Mouse (Mus musculus) Muller cell, postnatal 12 days (primary cell): Measurements from ENCODE around the gene Kansl3.
A peak's percentile ranks its signal among the peaks of the same experiment; 100 is the strongest.

Experiments used
- DNase-seq: peaks from one replicate; pipeline ENCODE4 v3.0.0-alpha.2; 2015; ENCODE audit errors: inconsistent ontology term

The Kansl3 gene

DNA sequence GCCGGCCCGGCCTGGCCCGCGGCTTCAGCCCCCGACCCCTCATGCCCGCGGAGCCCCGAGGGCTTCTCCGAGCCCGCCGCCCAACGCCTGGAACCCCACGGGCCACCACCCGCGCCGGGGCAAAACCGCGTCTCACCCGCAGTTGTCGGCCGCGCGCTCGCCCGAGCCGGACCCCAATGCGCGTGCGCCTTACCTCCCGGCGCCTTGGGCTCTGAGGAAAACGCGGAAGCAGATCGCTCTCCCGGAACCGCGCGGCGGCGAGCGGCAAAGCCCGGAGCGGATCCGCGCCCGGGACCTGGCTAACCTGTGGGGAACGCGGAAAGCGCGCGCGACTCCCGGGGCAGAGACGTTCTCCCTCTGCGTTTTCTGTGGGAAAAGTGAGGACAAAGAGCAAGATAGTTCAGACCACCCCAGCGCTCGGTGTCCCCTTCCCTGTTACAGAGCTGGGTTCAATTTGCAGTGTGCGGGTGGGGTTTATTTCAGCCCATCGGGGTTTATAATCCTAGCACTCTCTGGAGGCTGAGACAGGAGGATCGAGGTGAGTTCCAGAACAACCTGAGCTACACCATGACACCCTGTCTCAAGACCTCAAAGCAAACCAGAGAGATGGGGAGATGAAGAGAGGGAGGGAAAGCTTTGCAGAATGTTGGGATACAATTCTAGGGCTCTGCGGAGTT, at the start of gene Kansl3:
Gene Kansl3, minus strand, starts transcription at position 213 of the 677 bp plus-strand sequence.
- DNase-seq = peak; percentile 94

DNA sequence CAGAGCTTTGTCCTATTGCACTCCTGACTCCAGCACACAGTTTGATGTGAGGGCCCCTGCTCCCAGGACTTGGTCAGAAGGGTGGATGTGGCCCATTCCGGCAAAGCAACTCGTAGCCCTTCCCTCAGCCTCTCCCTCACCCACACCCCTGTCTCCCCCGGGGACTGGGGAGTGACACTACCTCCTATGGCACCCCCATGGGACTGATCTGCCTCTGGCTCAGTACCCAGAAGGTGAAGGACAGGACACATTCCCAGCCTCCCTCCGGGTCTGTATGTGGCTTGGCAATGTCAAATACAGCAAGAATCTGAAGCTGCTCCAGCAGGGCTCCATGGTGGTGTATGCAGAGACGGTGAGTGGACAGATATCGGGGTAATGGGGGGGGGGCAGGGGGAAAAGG, 35.5 kb upstream of the Kansl3 start:
- no peak for DNase-seq

DNA sequence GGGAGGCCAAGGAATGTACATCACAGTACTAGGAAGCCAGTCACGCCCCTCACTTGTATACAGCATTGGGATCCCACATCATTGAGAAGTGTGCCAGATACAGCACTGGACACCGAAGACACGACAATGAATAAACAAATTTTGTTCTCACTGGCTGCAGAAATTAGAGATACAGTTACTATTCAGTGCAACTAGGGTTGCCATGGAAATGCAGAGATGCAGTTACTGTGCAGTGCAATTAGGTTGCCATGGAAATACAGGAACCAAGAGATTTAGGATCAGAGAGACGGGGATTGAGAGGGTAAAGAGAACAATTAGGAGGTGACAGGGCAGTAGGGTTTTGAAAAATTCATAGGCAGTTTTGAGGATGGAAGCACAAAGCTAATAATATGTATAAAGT, 32.5 kb upstream of the Kansl3 start:
- no peak for DNase-seq

DNA sequence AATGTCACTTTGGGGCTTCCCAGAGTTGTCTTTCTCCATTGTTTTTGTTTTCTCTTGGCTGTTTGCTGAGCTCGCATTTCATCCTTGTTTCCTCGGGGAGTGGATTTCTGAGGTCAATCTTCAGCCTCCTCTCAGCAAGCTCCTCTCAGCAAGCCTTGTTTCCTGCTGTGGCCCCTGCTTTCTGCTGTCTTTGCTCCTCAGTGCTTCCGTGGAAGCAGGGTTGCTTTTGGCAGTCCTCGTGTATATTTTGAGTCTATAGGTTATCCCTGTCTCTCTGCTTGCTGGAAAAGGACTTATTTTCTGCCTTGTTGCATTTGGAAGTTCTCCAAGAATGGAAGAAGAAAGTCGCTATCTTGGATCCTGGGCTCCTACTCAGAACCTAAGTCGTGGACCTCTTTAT, 28.1 kb upstream of the Kansl3 start:
- DNase-seq = no peak

DNA sequence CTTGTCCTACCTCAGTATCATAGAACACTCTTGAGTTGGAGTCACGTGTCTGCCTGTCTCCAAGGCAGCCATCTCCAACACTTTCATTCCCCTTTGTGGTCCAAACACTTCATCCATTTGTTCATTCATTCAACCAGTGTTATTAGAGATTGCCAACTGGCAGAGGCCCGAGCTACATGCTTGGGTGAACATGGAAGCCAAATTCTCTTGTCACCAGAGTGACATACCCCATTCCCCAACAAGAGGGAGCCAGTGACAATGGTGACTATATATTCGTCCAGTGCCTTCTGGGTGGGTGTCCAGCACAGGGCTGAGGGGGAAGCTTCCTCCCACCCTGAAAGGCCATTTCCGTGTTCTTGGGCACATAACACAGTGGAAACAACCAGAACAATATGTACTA, 10.6 kb upstream of the Kansl3 start:
- DNase-seq = peak; percentile 88

DNA sequence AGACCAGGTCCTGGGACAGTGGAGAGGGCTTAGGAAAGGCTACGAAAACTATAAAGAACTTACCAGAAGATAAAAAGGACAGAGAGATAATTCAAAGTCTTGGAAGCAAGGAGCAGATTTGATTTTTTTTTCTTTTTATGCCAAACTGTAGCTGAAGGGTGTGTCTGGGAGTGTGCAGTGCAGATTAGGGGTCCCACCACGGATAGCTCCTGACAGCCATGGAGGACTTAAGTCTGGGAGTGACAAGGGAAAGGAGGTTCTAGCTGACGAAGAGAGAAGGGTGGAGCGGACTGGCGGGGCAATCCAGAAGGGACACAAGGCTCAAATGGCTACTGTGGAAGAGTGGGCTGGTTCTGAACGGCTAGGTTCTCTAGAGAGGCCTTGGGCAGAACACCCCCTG, 9.9 kb upstream of the Kansl3 start:
- no peak for DNase-seq

DNA sequence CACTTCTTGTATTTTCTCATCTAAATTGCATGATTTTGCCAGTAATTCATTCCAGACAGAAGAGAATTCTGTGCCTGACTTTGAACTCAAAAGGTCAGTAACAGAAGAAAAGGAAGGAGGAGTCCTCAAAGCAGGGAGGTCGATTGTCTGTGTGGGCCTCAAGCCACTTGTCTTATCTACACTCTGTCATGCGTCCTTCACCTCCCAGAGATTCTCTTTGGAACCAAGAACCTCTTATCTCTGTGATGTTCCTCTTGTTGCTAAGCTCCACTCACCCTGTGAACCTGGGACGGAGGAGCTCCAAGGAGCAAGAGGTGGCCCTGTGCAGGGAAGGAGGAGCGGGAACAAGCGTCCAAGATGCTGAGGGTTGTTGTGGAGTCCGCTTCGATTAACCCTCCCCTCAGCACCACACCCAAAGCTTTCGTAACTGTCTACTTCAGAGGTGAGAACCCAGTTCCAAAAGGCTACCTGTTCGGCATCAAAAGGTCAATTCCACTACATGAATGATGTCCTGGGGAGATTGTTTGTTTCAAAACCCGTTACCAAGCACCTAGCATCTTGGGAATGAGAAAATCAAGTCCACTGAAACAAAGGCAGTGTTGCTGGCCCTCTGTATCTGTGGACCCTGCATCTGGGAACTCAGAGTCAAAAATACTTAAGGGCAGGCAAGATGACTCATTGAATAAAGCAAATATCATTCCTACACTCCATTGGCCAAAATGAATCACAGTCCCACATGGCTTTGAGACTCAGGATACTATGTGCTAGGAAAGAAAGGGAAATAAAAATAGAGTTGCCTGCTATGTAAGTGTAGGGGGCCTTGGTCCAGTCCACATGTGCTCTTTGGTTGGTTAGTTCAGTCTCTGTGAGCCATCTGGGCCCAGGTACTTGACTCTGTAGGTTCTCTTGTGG, 3.2 kb upstream of the Kansl3 start, which contains the start of gene Fer1l5:
Gene Fer1l5, plus strand, starts transcription at position 358 of the 912 bp plus-strand sequence.
- DNase-seq = no peak

DNA sequence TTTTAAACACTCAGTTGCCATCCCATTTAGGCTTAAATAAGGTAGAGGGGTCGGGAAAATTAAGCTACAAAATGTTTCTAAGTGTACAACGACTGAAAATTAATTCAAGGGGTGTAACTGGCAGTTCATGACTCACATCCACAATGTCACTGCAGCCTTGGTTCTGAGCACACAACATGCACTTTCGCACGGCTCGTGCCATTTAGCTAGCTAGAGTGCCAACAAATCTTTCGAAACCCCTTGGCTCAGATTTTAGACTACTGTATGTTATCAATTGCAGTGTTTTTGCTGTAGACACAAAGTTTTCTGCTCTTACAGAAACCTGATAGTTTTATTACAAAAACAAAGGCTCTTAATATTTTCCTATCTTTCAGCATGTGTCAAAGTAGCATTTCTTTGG, 1.9 kb upstream of the Kansl3 start:
- no peak for DNase-seq

DNA sequence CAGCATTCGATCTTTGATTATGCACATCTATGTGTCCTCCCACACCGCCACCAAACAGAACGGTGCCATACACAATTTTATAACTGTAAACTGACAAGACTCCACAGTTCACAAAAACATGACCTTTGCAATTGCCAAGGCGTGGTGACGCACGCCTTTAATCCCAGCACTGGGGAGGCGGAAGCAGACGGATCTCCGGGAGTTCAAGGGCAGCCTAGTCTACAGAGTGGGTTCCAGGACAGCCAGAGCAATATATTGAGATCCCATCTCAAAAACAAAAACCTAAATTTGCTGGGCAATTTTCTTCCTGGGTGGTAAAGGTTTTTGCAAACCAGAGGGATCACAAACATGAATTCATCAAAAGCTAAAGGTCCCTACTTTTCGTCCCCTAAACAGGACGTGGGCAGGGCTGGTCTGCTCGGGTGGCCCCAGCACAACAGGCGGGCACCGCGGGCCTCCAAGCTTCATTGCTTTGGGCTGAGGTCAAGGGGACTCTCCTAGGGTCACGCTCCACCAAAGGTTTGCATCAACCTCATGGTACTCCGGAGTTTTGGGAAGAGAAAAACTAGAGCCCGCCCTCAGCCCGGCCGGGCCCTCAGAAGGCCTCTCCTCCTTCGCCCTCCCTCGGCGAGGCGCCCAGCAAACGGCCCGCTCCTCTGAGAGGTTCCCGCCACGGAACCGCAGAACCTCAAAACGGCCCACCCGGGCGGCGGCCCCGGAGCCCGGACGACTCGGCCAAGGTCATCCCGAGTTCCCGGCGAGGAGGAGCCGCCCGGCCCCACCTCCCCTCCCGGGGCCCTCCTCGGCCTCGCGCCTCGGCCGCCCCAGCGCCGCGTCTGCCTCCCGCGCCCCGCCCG, 641 bp downstream of the Kansl3 start:
- peak; percentile 43 for DNase-seq

DNA sequence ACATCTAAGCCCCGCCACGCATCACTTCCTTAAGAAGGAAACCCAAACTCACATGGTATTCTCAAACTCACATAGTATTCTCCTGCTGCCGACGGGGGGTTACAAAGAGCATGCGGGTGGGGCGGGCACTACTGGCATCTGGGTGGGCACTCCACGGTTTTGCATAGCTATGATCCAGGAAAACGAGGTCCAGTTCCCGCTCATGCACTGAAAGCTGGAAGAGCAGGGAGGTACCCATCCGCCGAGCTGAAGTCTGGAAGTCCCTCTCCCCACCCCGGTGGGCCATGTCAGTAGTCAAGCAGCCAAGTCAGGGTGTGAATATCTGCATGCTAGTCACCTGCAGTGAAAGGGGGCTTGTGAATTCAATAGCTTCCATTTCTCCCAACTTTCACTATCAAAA, 1.3 kb downstream of the Kansl3 start:
- DNase-seq = peak; percentile 18

DNA sequence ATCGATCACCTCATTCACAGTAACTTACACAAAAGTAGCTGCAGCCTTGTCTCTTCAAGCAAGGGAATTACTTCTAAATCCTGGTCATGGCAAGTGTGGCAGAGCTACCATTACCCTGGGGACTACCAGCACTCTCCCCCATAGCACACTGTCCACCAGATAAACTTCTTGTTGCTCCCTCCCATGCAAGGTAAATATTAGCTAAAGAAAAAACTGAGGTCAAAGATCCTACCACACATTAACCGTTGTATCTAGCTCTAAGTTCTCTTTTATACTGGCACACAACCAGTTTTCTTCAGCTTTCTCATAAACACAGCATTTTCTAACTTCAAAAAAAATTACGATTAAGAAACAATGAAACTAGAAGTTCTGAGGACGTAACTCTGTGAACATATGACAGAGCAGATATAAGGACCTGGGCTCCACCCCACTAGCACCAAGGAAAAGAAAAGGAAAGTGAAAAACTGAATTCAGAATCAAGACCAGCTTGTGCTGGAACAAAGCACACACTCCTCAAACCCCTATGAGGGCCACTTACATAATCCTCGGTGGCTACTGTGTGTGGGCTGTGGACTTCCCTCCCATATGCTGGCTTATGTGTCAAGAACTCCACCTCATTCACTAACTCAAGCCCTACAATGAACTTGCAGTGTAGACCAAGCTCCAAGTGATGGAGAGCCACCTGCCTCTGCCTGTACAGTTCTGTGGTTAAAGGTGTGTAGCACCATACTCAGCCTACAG, 11.9 kb downstream of the Kansl3 start:
- DNase-seq = no peak

DNA sequence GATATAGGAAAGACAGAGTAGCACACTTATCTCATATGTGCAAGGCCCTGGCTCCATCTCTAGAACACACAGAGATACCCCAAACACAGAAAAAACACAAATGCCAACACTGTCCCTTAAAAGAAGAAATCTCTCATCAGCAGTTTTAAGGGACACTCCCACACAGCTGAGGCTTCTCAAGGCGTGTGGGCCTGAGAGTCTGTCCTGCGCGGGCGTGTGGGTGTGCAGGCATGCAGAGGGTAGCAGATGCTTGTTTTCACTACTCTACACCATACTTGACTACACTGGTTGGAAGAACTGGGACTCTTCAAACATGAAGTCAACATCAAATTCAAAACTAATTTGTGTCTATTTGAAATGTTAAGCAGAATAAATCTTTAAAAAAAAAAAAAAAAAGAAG, 16.6 kb downstream of the Kansl3 start:
- no peak for DNase-seq

DNA sequence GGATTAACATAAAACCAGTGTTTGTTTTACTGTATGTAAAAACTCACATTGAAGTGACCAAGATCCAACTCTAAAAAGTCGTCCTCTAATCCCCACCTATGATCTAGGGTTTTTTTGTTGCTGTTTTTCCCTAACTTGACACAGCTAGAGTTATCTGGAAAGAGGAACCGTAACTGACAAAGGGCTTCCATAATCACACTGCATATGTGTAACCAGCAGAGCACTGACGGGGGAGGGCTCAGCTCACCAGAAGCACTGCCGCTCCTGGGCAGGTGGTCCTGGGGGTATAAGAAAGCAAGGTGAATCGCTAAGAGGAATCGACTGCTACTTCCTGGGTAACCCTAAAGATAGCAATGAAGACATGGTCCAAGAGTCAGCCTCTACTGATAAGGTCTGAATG, 26.4 kb downstream of the Kansl3 start:
- DNase-seq = no peak

DNA sequence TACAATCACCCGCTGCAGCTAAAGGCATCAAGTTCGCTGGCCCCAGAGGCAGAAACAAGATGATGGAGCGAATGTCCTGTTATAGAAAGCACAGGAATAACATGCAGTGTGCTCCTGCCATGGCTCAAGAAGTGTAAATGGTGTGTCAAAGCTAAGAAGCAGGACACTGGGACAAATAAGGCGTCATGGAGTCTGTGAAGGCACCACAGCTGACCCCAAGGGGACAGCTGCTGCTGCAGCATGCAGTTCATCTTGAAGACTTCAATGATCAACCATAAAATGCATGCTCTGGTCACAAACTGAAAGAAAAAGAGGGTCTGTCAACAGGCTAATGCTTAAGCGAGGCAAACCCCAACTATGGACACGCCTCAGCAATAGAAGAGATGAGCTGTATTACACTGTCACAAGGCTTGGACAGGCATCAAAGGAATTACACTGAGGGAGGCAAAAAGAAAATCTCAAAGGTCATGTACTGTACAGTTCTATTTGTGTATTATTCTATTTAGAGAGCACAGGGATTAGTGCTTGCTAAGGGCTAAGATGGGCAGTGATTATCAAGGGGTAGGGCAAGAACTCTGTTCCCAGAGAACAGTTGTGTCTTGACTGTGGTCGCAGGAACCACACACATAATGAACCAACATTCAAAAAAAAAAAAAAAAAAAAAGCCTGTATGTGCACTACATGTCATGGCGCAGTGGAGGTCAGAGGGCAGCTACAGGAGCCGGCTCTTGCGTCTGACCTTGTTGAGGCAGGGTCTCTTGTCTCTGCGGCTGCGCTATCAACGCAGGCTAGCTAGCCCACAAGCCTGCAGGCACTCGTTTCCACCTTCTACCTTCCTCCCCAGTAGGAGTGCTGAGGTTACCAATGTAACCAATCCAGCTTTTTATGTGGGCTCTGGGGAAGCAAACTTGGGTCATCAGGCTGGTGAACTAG, 35.8 kb downstream of the Kansl3 start:
- DNase-seq = no peak

DNA sequence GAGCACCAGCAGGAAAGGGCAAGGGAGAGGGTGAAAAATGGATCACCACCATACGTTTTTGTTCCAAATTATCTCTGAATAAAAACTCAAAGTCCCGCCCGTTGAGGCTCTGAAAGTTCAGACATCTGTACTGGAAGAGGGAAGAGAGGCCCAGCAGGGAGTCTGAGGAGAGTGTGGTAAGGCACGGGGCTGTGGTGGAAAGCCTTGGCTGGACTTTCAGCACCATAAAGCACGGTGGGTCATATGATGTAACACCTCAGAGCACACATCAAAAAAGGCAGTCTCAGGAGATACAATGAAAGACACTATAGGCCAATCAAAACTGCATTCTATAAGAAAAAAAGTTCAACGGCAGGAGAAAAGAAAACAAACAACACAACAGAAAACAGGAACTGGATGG, 37.2 kb downstream of the Kansl3 start:
- DNase-seq = no peak

DNA sequence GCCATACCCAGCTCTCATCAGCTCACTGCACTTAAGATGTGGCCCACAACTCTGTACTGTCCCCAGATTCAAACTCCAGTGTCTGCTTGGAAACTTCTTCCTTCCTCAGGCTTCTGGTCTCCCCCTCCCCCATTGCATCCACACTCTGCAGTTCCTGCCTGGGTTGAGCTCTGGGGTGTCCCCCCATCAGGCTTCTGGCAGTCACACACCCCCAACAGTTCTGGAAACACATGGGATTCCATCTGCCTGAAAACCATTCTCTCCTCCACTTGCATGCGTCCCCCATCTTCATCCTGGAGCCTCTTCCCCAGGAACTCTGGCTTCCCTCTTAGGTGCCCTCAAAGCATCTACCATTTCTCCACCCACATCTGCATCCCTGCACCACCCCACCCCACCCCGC, 42.2 kb downstream of the Kansl3 start:
- DNase-seq = no peak

DNA sequence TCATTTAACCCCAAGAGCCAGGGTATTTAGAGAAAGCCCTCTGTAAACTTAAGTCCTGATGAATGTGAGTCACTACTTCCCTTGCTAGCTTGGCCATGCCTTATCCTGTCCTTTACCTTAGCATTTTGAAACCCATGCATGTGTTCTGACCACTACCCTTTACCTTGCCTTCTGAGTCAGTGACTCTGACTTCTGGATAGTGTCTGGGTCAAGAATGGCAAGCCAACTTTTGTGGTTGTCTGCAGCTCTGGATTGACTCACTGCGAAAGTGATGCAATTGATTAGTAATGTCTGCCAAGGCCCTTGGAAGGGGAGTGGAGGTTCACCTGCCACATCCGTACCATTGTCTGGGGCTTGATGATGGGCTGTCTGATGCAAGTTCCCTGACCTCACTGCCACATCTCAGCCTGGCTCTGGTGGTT, 43.1 kb downstream of the Kansl3 start:
- DNase-seq = peak; percentile 65

DNA sequence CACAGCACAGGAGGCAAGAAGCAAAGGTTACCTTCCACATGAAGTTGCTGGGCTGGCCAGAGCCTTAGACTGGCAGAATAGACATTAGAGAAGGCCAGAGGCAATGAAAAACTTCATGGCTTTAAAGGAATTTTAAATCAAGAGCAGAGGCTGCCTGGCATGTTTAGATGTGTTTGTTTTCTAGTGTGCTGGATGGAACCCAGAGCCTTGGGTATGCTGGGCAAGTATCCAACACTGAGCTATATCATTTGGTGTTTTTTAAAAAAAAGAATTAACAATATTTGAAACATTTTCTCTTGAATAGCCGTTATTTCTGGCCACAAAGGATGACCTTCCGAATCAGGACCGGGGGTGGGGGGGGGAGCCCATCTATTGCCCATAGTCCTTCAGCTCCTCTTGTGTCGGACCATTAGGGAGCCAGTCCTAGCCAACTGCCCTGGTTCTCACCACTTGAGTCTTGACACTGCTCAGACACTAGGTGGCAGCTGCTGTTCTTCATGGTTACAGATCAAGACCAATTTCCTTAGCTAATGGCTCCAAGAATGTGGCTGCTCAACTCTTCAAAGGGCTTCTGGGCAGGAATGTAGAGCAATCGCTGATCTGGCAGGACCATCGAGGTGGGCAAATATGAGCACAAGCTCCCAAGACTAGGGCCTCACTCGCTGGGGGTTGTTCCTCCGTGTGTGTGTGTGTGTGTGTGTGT, 45.1 kb downstream of the Kansl3 start:
- peak; percentile 85 for DNase-seq

DNA sequence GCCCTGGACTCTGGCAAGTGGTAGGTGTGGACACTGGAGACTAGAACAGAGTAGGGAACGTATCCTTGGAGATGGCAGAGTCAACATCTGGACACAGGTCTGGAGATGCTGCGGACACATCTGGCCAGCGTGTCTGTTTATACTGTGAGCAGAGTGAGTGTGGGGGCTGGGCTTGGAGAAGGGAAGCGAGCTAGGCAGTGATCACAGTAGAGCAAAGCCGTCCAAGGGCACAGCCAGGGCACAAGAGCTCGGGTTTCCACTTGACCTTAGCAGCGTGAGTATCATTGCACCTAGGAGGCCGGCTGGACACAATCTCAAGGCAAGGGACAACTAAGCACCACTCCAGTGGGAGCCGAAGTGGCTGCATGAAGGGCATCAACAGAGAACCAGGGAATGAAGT, 45.9 kb downstream of the Kansl3 start:
- no peak for DNase-seq
